Mouse (Mus musculus): ENCODE measurements at regions not wholly inside any gene's neighbourhood (a gene's known extent, or its start where the extent isn't known, plus 50 kb on each side); places are given as distances from the start of the nearest gene placed in this dataset.

DNA sequence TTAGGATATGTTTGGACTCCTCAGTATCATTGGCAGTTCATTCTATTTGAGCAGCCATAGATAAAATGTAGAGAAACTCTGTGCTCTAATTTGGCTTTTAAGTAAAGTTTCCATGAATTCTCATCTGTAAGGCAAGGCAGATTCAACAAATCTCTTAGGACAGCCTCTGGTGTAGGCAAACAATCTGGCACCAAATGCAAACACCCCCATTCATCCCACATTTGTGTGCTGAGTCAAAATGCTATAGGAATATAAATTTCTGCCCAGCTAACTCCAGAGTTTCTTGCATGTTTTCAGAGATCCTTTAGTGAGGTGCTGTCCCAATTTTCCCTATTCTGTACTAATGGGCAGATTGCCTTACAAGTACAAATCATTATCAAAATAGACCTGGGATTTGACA, 695.7 kb upstream of the Kif18a start:
- DNase-seq (ENCODE audit: low spot score) = no peak

GRCm38 (mm10) chr2:108593555-108593954, 687.0 kb upstream of the Kif18a start:
- no peak for DNase-seq (ENCODE audit: low spot score)

DNA sequence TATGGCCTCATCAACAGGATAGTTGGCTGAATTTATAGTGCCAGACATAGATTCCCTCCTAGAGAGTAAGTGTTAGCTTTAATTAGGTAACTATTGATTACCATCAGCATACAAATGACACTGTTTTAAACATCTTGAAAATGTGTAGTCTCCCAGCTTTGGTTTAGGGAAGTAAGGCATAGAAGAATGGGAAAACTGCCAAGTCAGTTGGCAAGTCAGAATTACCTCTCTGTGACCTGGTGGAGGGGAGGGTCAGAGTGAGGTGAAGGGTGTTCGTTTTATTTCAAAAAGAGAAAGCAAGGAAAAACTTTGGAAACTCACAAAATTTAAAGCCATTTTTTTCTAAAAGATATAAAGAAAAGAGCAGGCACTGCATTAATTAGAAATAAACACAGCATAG, 680.2 kb upstream of the Kif18a start:
- DNase-seq (ENCODE audit: low spot score) = no peak

DNA sequence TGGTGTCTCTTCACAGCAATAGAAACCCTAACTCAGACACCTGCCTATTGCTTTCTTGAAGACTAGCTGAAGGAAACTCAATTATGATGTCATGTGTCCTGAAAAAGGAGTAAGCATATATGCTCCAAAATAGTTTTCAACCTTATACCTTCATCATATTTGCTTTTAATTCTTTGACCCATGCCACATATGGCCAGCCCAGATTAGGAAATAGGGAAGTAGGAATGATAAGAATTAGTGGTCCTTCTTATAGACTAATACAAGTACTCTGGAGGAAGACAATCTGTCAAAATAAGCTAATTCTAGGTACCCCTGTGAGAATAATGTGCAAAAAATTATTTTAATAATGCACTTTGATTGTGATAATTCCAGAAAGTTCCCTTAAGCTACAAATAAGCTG, 661.0 kb upstream of the Kif18a start:
- no peak for DNase-seq (ENCODE audit: low spot score)

DNA sequence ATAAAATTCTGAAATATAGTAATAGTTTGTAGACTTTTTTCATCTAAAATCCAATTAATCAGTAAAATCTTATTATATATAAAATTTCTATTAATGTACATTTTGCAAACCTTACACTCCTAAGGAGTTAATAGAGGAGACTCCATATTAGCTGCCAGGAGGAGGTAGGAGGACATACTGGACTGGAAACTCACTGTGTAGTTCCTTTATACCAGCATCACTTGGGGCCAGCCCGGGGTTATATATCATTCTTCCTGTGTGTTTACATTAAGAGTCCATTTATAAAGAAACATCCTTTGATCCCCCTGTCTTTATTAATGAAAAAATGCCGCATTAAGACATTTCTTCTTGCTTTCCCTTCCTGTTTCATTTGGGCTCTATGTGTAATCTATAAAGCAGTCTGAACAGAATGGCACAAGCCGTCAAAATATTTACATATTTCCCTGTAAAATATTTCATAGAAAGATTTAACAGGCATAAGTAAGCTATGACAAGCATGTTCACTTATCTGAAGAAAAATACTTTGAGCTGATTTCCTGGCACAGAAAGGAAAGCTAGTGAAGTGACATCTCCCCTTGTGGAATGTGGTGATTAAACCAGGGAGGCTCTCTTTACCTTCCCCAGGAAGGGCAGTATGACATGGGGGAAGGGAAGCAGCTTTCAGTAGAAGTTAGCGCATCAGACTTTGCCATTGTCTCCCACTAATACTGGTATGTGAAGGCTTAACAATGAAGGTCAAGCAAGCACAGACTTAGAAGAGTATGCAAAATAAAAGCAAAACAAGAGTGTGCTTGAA, 658.0 kb upstream of the Kif18a start:
- DNase-seq (ENCODE audit: low spot score) = no peak

DNA sequence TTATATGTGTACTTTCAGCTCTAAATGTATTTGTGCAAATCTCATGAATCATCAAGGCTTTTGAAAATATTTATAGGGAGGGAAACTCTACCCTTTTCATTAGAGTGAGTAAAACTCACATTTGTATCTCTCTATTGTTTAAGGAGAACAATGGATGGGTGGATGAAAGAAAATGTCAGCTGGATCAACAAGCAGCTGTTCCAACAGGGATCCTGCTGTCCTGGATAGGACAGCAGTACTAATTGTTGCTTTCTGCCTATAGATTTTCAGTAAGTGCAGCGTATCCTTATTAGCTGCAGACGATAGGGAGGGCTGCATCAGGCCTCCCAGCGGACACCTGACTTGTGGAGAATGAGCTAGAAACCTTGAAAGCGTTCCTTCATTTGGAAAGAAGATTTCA, 644.9 kb upstream of the Kif18a start:
- no peak for DNase-seq (ENCODE audit: low spot score)

DNA sequence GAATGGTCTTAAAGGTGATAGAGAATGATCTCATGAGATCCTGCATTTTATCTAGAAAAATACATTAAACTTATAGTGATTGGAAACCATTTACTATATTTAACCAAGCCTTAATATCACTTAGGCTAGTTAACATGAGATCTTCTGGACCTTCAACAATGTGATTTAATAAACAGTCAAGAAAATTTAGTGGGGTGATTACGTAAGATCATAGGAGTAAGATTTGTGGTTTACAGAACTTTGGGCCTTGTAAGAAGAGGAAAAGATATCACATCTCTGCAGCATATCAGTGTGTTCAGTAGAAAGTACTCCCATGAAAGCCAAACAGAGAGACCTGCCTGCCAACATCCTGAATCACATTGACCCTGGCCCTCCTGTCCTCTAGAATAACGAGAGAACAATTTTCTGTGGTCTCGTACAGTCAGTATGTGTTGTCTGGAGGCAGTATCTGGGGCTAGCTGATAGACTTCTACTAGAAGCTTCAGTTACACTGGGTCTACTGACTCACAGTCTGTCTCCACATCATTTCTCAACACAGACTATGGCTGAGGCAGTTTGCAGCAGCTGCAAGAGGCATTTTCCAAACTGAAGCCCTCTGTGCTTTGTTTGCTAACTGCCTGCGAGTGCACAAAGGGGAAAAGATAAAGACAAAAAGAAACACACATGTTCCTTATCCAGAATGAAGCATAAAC, 619.7 kb upstream of the Kif18a start:
- DNase-seq (ENCODE audit: low spot score) = no peak

GRCm38 (mm10) chr2:108677777-108678380, 602.7 kb upstream of the Kif18a start:
- DNase-seq (ENCODE audit: low spot score) = no peak

DNA sequence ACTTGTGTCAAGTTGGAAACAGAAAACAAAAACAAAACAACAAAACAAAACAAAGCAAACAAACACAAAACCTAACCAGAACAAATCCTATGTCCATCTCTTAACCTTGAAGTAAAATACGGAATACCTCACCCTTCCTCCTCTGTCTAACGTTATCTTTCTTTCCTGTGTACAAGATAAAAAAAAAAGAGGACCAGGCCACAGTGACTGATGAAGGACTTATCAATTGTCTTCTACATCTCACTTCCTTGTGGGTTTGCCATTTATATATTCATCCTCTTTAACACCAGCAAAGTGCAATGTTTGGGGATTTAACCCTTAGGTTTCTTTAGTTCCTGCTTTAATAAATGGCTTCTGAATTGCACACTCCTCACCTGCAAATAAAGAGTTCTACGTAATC, 599.0 kb upstream of the Kif18a start:
- DNase-seq (ENCODE audit: low spot score) = no peak

- no peak for DNase-seq (ENCODE audit: low spot score)
Measured at GRCm38 (mm10) chr2:108686019-108686743, 594.4 kb upstream of the Kif18a start.

- peak; percentile 41 for DNase-seq (ENCODE audit: low spot score)
Measured at GRCm38 (mm10) chr2:108690091-108690490, 590.4 kb upstream of the Kif18a start.

- no peak for DNase-seq (ENCODE audit: low spot score)
Measured at GRCm38 (mm10) chr2:108691156-108692007, 589.2 kb upstream of the Kif18a start.

- no peak for DNase-seq (ENCODE audit: low spot score)
Measured at GRCm38 (mm10) chr2:108701308-108701707, 579.2 kb upstream of the Kif18a start.

DNA sequence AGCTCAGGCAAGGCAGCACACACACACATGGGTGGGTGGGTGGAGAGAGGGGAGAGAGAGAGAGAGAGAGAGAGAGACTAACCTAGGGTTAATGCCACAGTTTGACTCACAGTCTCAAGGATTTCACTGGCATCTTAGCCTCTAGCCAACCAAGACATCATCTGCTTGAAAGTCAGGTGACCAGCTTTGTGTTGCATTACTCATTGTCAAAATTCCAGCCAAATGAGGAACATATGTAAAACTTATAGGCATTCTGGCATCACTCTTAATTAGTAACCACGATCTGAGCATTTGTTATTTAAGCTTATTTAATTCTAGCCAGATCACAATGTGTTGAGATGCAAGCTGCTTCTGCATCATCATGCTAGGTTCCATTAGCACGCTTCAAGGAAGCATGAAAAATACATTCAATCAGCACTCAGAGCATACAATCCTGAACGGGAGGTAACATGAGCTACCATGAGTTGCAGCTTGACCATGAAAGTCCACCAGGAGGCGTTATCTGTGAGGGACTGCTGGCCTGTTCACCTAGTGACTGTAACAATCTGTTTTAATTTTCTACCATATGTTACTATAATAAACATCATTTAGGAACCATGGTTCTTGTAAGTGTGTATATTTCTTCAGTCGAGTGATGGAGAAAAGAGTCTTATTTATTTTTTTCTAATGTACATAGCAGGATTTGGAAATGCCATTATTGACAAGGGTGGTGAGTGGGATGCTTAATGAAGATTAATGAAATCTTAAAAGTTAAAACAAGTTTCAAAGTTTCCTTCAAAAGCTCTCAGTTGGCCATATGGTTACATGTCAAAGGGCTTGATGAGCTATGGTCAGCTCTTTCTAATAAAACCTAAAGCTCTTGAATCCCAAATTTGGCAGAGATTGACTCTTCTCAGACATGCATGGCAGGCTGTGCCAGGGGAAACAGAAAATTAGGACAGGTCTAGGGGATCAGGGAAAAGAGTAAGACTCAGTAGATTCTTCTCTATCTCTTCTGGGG, 572.4 kb upstream of the Kif18a start:
- DNase-seq (ENCODE audit: low spot score) = no peak

- no peak for DNase-seq (ENCODE audit: low spot score)
Measured at GRCm38 (mm10) chr2:108742079-108742478, 538.5 kb upstream of the Kif18a start.

DNA sequence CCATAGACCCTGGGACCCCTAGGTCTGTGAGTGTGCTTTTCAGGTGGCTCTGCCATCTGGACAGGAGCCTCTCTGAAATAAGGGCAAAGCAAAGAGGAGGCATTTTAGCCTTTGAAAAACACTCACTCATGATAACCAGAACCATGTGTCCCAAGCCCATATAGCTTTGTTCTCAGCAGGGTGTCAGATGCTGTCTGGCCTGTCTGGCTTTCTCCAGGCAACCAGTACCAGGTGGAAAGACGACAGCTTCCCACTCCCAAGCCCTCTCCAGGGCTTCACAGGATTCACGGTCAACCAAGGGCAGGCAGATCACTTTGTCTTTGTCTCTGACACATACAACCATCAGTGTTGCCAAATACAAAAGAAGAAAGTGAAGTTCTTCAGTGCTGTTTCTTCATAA, 537.0 kb upstream of the Kif18a start:
- no peak for DNase-seq (ENCODE audit: low spot score)

GRCm38 (mm10) chr2:108744797-108745196, 535.7 kb upstream of the Kif18a start:
- DNase-seq (ENCODE audit: low spot score) = no peak

DNA sequence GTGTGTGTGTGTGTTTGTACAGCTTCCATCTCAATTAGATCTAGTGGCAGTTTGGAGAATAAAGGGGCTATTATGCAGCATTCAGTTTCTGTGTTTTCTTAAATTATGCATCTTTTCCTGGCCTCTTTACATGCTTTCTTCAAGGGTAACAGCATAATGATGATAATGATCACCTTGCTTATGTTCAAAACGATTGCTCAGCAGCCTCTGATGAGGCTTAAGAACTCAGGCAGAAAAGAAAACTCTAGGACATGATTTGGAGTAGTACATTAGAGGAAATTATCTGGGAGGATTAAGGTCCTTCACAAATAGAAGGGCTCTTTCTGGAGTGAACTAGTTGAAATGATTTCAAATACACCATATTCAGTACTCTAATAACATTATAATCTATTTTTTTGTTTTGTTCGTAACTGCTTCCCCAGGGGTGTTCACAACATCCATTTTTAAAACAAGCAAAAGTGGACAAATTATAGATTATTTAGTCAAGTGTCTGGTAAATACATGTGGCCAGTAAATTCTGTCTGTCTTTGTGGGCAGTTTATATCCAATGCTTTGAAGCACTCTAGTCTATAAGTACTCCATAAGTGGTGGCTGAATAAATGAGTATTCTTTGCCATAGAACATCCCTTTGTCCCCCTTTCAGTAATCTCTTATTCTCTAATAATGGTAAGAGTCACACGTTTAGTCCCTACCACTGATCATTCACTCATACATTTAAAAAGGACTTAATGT, 526.9 kb upstream of the Kif18a start:
- no peak for DNase-seq (ENCODE audit: low spot score)

DNA sequence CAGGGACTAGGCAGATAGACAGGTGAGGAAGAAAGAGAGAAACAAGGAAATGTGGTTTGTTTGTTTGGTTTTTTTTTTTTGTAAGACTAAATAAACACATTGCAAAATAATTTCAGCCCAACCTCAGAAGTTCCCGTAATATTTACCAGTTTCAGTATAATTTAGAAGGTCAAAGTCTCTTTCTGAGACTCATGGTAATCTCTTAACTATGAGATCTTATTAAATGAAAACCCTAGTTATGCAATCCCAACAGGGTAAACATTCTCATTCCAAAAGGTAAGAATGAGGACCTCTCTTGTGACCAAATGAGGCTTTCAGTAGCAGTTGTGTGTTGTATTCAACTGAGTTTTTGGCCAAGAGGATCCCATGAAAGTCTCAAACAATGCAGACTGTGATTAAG, 524.7 kb upstream of the Kif18a start:
- DNase-seq (ENCODE audit: low spot score) = no peak

- DNase-seq (ENCODE audit: low spot score) = no peak
Measured at GRCm38 (mm10) chr2:108756251-108756650, 524.3 kb upstream of the Kif18a start.
